Mouse (Mus musculus): ENCODE results near the gene Cx3cl1. TPM values are rescaled to one million over a fixed set of nuclear protein-coding genes. Genes with fewer than 3 reads are reported as not detected.

Cx3cl1 gene
- 8.7 and 10.5 TPM in 2 replicates for polyA plus RNA-seq (2012; rRNA removed)
- polyA plus RNA-seq (2014; fragmentation: Nextera tagmentation; extraction: Ambion mirVana), result 8.3 and 8.6 TPM in 2 replicates

GRCm38 (mm10) chr8:94771941-94772670 is at the start of gene Cx3cl1:
Gene Cx3cl1, plus strand, starts transcription at chr8:94772009.
- peak within 1 kb of the TSS; percentile 46 for H3K4me3 ChIP-seq (replicated peaks; ENCODE audit: low read length)
- H3K4me1 ChIP-seq (ENCODE audit: control insufficient read depth, insufficient read depth, low read length), result peaks cover 17% of the 10 kb centered on the region
- peak within 1 kb of the TSS; percentile 61 for H3K9ac ChIP-seq (ENCODE audit: low read depth, low read length, severe bottlenecking)
- TF ChIP-seq POLR2A (IDR thresholded peaks at IDR 0.05; ENCODE audit: borderline replicate concordance, extremely low read depth, insufficient read depth, insufficient read length), result peak; percentile 63; the same call in 1 of the 2 replicates
- ATAC-seq (ENCODE audit: low FRiP score, low read depth) (peak; percentile 84), DNase-seq (ENCODE audit: low spot score) (peak; percentile 75)
- WGBS, result under 1% methylated on average over 35 of the region's 38 CpGs
- no peaks in the 10 kb centered on the region for H3K36me3 ChIP-seq (ENCODE audit: control insufficient read depth, insufficient read depth, low read length)
- no peaks in the 10 kb centered on the region for H3K9me3 ChIP-seq (ENCODE audit: control insufficient read depth, low read length)
- H3K27ac ChIP-seq (replicated peaks; ENCODE audit: low read depth, low read length), result no peak within 1 kb of the TSS
- peaks cover 10% of the 10 kb centered on the region; the same call in 1 of the 2 replicates for H3K27me3 ChIP-seq (ENCODE audit: control insufficient read depth, insufficient read depth, low read length)
- H3K4me2 ChIP-seq (replicated peaks; ENCODE audit: low read depth, low read length, severe bottlenecking), result peak within 1 kb of the TSS; percentile 94

DNA sequence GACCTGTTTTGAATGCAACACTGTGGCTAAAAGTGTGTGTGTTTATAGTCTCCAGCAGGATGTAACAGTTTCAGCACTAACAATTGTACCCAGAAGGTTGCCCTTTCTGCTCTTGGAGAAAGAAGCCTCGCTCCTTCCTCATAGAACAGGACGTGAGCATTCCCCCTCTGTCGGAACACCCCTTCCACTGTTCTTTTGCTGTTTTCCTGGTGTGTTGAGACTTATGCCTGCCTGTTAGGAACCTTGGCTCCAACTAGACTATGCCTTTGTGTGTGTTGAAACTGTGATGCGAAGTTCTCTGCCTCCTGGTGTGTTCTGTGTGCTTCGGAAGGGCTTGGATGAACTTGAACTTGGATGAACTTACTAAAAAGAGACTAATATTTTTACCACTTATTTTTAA is 45.8 kb upstream of the Cx3cl1 start:
- H3K4me2 ChIP-seq (replicated peaks; ENCODE audit: low read depth, low read length, severe bottlenecking), result no peak overlapping the region
- H3K4me1 ChIP-seq (ENCODE audit: control insufficient read depth, insufficient read depth, low read length), result no peaks in the 10 kb centered on the region
- H3K9ac ChIP-seq (ENCODE audit: low read depth, low read length, severe bottlenecking), result no peak overlapping the region
- no peak overlapping the region for H3K27ac ChIP-seq (replicated peaks; ENCODE audit: low read depth, low read length)
- 82% methylated on average over 5 of the region's 5 CpGs for WGBS
- ATAC-seq (ENCODE audit: low FRiP score, low read depth), result no peak
- no peak for TF ChIP-seq POLR2A (IDR thresholded peaks at IDR 0.05; ENCODE audit: borderline replicate concordance, extremely low read depth, insufficient read depth, insufficient read length)
- no peaks in the 10 kb centered on the region for H3K36me3 ChIP-seq (ENCODE audit: control insufficient read depth, insufficient read depth, low read length)
- no peaks in the 10 kb centered on the region for H3K9me3 ChIP-seq (ENCODE audit: control insufficient read depth, low read length)
- no peak overlapping the region for H3K4me3 ChIP-seq (replicated peaks; ENCODE audit: low read length)
- no peaks in the 10 kb centered on the region for H3K27me3 ChIP-seq (ENCODE audit: control insufficient read depth, insufficient read depth, low read length)
- no peak for DNase-seq (ENCODE audit: low spot score)

DNA sequence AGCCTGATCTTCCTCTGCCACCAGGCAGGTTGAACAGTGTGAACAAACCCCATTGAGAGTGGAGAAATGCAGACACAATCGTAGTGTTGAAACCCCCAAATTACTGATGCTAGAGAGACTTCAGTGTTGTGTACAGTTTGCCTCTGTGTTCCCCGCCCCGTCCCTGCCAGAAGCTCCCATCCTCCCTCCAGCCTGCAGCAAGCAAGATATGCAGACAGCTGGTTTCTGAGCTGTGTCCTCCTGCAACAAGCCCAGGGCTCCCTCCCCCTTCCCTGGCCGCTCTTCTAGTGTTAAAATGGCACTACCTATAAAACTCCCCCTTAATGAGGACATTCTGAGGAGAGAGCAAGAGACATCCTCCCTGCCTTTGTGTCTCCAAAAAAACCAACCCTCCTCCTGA is 42.5 kb upstream of the Cx3cl1 start:
- TF ChIP-seq POLR2A (IDR thresholded peaks at IDR 0.05; ENCODE audit: borderline replicate concordance, extremely low read depth, insufficient read depth, insufficient read length), result no peak
- ATAC-seq (ENCODE audit: low FRiP score, low read depth), result no peak
- Histone ChIP-seq H3K9ac (ENCODE audit: low read depth, low read length, severe bottlenecking) (no peak overlapping the region), H3K4me3 (replicated peaks; ENCODE audit: low read length) (no peak overlapping the region), H3K27me3 (ENCODE audit: control insufficient read depth, insufficient read depth, low read length) (no peaks in the 10 kb centered on the region), H3K9me3 (ENCODE audit: control insufficient read depth, low read length) (no peaks in the 10 kb centered on the region), H3K4me1 (ENCODE audit: control insufficient read depth, insufficient read depth, low read length) (no peaks in the 10 kb centered on the region), H3K27ac (replicated peaks; ENCODE audit: low read depth, low read length) (no peak overlapping the region), H3K4me2 (replicated peaks; ENCODE audit: low read depth, low read length, severe bottlenecking) (no peak overlapping the region), H3K36me3 (ENCODE audit: control insufficient read depth, insufficient read depth, low read length) (no peaks in the 10 kb centered on the region)
- 37% methylated on average over 4 of the region's 4 CpGs for WGBS
- no peak for DNase-seq (ENCODE audit: low spot score)

- Histone ChIP-seq H3K36me3 (ENCODE audit: control insufficient read depth, insufficient read depth, low read length) (no peaks in the 10 kb centered on the region), H3K27me3 (ENCODE audit: control insufficient read depth, insufficient read depth, low read length) (no peaks in the 10 kb centered on the region), H3K9ac (ENCODE audit: low read depth, low read length, severe bottlenecking) (no peak overlapping the region), H3K27ac (replicated peaks; ENCODE audit: low read depth, low read length) (no peak overlapping the region), H3K4me3 (replicated peaks; ENCODE audit: low read length) (no peak overlapping the region), H3K4me2 (replicated peaks; ENCODE audit: low read depth, low read length, severe bottlenecking) (no peak overlapping the region), H3K9me3 (ENCODE audit: control insufficient read depth, low read length) (no peaks in the 10 kb centered on the region), H3K4me1 (ENCODE audit: control insufficient read depth, insufficient read depth, low read length) (no peaks in the 10 kb centered on the region)
- WGBS, result 67% methylated on average over 5 of the region's 5 CpGs
- no peak for ATAC-seq (ENCODE audit: low FRiP score, low read depth)
- no peak for DNase-seq (ENCODE audit: low spot score)
- no peak for TF ChIP-seq POLR2A (IDR thresholded peaks at IDR 0.05; ENCODE audit: borderline replicate concordance, extremely low read depth, insufficient read depth, insufficient read length)
Observed at GRCm38 (mm10) chr8:94733821-94734465, 37.9 kb upstream of the Cx3cl1 start.

DNA sequence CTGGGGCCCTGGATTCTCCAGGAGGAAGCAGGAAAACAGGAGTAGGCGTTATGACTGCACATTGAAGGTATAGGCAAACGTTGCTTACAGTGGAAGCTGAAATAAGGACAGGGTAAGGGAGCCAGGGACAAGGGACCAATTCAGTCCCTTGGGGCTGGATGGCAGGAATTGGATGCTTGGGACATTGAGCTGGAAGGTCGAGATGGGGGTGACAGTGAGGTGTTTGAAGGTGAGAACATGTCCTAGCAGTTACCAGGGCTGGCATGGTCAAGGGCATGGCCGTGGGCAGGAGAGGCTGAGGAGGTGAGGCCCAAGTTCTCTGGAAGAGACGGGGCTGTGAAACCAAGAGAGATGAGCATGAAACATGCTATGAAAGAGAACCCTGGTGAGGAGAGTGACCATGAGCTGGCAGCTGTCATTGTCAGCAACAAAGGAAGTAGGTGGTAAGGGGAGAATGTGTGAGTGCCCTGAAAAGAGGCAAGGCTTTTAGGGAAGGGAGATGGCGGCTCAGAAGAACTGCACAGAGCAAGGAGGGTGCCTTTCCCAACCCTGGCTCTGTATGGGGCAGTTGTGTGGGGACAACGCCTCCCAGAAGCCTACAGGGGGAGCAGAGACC is 37.0 kb upstream of the Cx3cl1 start:
- 85% methylated on average over 7 of the region's 7 CpGs for WGBS
- Histone ChIP-seq H3K4me1 (ENCODE audit: control insufficient read depth, insufficient read depth, low read length) (no peaks in the 10 kb centered on the region), H3K4me3 (replicated peaks; ENCODE audit: low read length) (no peak overlapping the region), H3K4me2 (replicated peaks; ENCODE audit: low read depth, low read length, severe bottlenecking) (no peak overlapping the region), H3K27me3 (ENCODE audit: control insufficient read depth, insufficient read depth, low read length) (no peaks in the 10 kb centered on the region), H3K27ac (replicated peaks; ENCODE audit: low read depth, low read length) (no peak overlapping the region), H3K36me3 (ENCODE audit: control insufficient read depth, insufficient read depth, low read length) (no peaks in the 10 kb centered on the region), H3K9ac (ENCODE audit: low read depth, low read length, severe bottlenecking) (no peak overlapping the region), H3K9me3 (ENCODE audit: control insufficient read depth, low read length) (no peaks in the 10 kb centered on the region)
- ATAC-seq (ENCODE audit: low FRiP score, low read depth) (no peak), DNase-seq (ENCODE audit: low spot score) (no peak)
- no peak for TF ChIP-seq POLR2A (IDR thresholded peaks at IDR 0.05; ENCODE audit: borderline replicate concordance, extremely low read depth, insufficient read depth, insufficient read length)
